Mouse (Mus musculus): Measurements from ENCODE around the gene Gm11627.
A peak's percentile ranks its signal among the peaks of the same experiment; 100 is the strongest.
"Not testable (repeated sequence)": the region's sequence is repeated elsewhere in the genome, so short reads cannot be mapped to it uniquely, and the experiment has no call there.

The Gm11627 gene

GRCm38 (mm10) chr11:102602816-102603495 lies 23.7 kb upstream of the Gm11627 start:
- DNase-seq, result no peak

DNA sequence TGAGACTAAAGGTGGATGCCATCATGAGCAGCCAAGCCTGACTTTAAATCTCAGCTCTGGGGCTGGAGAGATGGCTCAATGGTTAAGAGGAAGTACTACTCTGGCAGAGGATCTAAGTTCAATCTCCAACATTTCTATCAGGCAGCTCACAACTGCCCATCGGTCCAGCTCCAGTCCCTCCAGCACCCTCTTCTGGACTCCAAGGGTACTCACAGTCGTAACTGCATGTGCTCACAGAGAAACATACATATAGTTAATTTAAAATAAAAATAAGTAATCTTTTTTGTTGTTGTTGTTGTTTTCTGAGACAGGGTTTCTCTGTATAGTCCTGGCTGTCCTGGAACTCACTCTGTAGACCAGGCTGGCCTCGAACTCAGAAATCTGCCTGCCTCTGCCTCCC lies 20.7 kb upstream of the Gm11627 start:
- DNase-seq, result no peak

DNA sequence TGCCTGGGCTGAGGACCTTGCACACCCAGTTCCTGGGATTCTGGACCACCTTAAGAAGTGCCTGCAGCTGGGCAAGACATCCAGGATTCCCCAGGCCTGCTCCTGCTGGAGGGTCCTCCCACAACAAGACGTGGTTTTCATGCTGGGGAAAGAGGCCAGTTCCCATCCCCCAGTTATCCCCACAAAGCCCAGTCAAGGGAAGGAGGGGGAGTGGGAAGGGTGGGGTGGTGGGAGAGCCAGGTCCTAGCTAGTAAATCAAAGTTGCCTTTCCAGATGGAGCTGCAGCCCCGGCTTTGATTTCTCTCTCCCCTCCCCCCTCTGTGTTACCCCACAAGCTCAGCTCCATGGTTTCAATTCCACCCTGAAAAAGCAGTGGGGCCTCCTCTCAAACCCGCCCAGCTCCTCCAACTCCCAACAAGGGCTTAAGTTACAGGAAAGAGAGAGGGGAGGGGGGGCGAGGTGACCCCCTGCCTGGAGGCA lies 16.1 kb upstream of the Gm11627 start:
- DNase-seq, result no peak

DNA sequence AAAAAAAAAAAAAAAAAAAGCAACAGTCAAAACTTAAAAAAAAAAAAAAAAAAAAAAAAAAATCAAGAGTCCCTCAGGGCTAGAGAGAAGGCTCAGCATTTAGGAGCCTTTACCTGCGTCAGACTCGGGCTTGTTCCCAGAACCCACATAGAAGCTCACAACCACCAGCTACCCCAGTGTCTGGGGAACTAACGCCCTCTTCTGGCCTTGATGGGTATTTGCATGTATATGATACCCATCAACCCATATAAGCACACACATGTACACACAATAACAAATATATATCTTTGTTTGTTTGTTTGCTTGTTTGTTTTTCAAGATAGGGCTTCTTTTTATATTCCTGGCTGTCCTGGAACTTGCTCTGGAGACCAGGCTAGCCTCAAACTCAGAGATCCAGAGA lies 8.3 kb upstream of the Gm11627 start:
- no peak for DNase-seq

- DNase-seq, result no peak
Measured at GRCm38 (mm10) chr11:102586445-102587130, 7.3 kb upstream of the Gm11627 start.

- no peak for DNase-seq
Measured at GRCm38 (mm10) chr11:102582736-102583135, 3.5 kb upstream of the Gm11627 start.

GRCm38 (mm10) chr11:102582016-102582610 lies 2.9 kb upstream of the Gm11627 start:
- DNase-seq, result no peak

GRCm38 (mm10) chr11:102581281-102582015 lies 2.2 kb upstream of the Gm11627 start:
- no peak for DNase-seq

- no peak for DNase-seq
Measured at GRCm38 (mm10) chr11:102580034-102580330, 721 bp upstream of the Gm11627 start.

GRCm38 (mm10) chr11:102578341-102579118 lies 731 bp downstream of the Gm11627 start:
- peak; percentile 33 for DNase-seq

- DNase-seq, result no peak
Measured at GRCm38 (mm10) chr11:102576050-102576754, 3.1 kb downstream of the Gm11627 start.

- DNase-seq, result no peak
Measured at GRCm38 (mm10) chr11:102575034-102575433, 4.2 kb downstream of the Gm11627 start.

DNA sequence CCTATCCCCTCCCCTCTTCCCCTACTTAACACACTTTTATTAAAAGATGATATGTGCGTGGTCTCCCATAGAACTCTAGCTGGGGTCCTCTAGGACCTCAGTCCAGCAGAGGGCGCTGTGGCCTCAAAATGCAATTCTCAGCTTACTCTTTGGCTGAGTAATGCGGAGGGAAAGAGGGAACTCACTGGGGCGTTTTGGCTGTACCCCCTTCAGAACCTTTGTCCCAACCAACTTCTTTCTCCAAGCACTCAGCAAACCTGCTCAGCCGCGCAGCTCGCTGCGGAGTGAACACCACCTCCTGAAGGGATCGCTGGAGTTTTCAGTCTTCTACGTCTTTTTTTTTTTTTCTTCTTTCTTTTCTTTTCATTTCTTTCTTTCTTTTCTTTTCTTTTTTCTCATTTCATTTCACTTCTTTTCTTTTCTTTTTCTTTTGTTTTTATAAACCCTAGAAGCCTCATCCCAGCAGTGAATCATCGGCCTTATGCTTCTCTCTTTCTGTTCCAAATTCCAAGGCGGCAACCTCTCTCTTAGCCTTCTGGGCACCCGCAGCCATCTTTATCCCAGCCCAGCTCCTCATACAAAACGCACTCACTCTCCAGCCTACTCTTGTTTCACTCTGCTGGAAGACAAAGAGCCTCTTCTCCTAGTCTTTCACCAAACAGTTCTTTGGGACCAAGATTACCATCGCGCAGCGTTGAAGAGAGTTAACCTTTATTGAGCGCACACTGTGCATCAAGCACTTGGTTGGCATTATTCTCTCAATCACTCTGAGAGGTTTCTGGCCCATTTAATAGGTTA lies 6.2 kb downstream of the Gm11627 start:
- peak; percentile 46 for DNase-seq

DNA sequence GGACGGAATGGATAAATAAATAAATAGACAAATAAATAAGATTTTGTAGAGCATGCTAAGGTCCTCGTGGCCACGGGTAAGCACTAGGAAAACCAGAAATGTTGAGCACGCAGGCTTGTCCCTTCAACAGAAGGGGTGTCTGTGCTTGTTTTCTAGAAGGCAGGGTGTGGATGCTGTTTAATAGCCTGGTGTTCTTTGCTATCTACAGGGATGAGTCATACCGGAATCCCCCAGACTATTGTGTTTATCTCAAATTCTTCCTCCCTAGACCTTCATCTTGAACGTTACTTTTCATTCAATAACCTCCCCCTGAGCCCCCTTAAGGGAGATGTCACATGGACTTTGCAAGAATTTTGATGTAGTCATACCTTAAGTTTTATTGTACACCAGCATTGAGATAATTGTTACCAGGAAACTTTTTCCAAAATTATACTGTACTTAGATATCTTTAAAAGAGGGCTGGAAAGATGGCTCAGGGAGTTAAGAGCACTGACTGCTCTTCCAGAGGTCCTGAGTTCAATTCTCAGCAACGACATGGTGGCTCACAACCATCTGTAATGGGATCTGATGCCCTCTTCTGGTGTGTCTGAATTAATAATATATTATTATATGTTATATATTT lies 10.4 kb downstream of the Gm11627 start:
- DNase-seq, result no peak

GRCm38 (mm10) chr11:102568191-102568590 lies 11.1 kb downstream of the Gm11627 start:
- DNase-seq, result no peak

DNA sequence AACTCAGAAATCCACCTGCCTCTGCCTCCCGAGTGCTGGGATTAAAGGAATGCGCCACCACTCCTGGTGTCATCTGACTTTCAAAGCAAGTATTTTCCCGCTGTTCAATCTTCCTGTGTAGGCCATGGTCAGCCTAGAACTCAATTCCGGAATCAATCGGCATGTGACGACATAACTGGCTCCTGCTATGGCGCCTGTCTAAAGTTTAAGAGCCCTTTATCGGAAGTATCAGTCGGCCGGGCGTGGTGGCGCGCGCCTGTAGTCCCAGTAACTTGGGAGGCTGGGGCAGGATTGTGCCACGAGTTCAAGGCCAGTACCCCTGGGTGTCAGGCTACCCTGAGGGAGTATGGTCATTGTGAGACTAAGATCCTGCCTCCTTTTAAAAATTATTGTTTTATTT lies 11.5 kb downstream of the Gm11627 start:
- DNase-seq, result no peak

- DNase-seq, result no peak
Measured at GRCm38 (mm10) chr11:102567157-102567556, 12.1 kb downstream of the Gm11627 start.

DNA sequence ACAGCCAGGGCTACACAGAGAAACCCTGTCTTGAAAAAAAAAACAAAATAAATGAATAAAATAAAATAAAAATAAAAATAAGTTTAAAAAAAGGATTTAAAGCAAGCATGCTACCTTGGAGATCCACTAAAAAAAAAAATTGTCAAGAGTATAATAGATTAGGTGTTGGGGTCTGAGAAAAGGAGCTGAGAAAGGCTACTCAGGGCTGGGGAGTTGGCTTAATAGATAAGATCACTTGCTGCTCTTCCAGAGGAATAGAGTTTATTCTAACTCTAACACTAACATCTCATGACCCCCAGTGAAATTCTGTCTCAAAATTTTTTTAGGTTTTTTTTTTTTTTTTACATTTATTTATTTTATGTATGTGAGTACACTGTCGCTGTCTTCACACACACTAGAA lies 13.0 kb downstream of the Gm11627 start:
- no peak for DNase-seq

- DNase-seq, result no peak
Measured at GRCm38 (mm10) chr11:102565741-102566140, 13.5 kb downstream of the Gm11627 start.

DNA sequence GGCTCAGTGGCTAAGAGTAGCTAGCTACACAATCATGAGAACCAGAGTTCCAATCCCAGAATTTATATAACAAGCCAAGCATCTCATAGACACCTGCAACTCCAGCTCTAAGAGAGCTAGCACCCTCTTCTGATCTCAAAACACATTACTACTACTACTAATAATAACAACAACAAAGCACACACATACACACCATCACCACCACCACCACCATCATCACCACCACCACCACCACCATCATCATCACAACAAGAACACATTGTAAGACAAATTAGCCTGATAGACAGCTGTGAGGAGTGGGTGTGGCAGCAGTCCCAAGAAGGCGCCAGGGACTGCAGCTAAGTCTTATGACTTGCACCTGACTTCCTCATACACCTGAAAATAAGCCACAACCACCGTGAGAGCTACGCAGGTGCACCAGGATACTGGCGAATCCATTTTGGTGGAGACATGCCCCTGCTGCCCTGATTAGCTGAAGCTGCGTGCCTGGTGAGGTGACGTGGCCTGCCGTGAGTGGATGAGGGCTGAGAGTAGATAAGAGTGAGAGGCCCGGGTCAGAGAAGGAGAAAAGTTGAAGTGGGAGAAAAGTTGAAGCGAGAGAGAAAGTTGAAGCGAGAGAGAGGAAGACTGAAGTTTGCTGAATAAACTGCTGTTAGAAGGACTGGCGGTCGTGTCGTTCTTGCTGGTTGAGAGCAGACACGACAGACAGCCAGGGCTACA lies 14.1 kb downstream of the Gm11627 start:
- DNase-seq, result not testable (repeated sequence)

All from kidney, adult 11 months (tissue).